Mouse (Mus musculus): ENCODE data around the gene Stac.

DNA sequence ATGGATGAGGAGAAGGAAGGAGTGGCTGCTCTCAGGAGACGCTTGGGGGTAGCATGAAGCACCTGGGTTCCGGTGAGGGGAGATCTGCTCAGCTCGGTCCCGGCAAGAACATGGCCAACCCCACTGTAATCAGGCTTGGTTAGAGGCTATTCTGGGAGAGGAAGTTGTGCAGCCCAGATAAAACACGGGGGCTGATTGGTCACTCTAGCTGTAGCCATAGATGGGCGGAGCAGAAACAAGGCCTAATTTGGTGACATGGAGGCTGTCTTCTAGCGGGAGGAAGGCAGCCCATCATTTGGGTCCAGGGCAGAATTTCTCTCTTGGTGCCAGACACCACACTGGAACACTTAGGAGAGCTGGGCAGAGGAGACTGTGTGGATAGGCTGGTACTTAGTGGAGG, 167.9 kb downstream of the Stac start:
- TF ChIP-seq CTCF (IDR thresholded peaks at IDR 0.05; ENCODE audit: low read depth, low read length) = no peak
- no peak for TF ChIP-seq GATA1 (IDR thresholded peaks at IDR 0.05; ENCODE audit: borderline replicate concordance, low read length)
